Mouse (Mus musculus): ENCODE measurements around the gene Arl4a.

Arl4a gene

DNA sequence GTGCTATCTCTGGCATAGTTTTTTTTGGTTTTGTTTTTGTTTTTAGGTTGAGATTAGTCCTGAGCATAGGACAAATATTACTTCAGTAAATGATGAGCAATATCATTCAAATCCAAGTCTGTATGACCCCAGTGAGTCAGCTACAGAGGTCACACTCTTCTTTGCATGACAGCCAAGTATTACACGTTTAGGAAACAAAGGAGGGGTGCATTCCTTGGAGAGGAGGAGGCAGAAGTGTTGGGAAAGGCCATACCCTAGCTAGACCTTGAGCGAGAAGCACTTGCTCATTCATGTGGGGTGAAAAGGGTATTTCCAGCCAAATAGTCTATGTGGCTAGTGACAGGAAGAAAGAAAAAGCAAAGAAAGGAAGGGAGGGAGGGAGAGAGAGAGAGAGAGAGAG, 28.0 kb downstream of the Arl4a start:
- DNase-seq (ENCODE audit: low spot score in 2 of 2): no peak

DNA sequence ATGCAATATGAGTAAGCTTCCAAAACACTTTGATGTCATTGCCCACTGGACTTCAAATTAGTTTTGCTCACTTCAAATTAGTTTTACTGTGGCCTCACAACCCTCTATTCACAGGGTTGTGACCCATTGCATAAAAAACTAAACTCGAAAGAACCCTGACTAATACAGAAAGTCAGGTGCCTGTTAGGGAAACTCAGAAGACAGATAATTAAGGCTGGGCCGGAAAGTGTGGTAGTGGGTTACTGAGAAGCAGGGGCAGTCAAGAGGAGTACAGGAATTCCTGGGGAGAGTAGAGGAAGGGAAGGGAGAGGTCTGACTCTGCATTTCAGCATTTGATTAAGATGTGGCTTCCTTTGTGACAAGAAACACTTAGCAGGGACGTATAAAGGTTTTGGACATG, 29.4 kb downstream of the Arl4a start:
- DNase-seq (ENCODE audit: low spot score in 2 of 2): no peak

DNA sequence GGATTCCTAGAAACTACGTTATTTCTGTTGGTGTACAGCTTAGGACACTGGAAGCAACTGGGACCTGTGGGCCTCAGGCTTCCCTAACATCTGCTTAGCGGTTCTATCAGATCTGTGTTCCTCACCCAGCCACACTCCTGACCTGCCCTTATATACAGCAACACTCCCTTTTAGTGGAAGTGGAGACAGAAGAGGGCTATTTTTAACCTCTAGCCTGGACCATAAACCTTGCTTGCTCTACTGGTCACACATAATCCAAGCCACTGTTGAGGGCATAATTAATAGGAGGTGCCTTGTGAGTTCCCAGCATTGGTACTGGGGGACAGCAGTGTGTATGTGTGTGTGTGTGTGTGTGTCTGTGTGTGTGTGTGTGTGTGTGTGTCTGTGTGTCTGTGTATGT, 33.1 kb downstream of the Arl4a start:
- no peak for DNase-seq (ENCODE audit: low spot score in 2 of 2)

DNA sequence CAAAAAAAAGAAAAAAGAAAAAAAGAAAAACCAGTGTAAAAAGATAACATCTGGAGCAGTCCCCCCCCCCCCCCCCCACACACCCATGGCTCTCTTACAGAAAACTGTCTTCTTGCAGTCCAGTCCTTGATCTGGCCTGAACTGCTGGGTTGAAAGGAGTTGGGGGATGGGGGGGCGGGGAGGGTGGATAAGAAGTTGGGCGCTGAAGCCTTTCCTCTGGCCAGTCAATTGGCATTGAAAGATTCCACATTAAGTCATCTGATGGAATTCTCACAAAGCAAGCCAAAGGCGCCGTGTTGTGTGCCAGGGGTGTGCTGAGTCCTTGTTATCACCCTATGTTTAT, 39.0 kb downstream of the Arl4a start:
- no peak for DNase-seq (ENCODE audit: low spot score in 2 of 2)

DNA sequence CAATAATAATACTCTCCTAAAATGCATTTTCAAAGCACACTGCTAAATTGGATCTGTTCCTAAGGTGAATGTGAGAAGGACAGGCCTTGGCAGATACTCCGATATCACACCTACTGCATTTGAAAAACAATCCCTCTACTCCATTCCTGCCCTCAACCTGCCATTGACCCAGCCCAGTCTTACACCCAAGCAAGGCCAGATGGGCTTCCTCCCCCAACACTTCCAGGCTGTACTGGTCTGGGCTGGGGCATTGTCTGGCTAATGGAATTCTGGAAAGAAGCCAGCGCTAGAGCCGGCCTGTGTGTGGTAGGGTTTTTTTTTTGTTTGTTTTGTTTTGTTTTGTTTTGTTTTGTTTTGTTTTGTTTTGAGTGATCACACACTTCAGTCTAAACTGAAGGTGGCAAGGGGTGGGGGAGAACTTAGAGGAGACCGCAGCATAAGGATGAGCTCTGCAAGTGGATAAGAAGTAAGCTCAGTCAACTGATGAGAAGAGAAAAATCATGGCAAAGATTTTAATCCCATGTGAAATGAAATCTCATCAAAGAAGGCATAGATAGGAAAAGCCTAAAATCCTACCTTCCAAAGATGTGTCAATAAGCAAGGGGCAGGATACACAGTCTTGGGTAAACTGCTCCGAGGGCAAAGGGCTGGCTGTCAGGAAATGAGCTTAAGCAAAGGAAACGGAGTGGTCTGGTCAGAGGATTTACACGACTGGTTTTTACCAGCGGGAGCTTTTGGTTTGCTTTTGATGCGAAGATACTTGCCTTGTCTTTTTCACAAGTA, 39.6 kb downstream of the Arl4a start:
- no peak for DNase-seq (ENCODE audit: low spot score in 2 of 2)

DNA sequence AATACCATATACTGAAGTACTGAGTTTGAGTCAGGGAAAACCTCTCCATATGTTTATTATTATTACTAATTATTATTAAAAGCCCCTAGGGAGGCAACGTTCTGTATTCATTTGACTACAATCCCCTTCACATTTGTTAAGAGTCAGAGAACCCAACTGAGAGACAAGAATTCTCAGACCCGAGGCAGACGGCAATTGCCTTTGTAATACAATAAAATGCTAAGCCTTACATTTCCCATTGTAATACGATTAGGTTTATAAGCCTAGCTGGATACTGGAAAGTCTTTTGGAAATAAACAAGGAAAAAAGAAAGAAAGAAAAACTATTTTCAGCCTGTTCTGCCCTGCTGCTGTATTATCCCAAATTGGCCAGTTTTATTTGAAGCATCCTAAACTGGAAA, 40.2 kb downstream of the Arl4a start:
- no peak for DNase-seq (ENCODE audit: low spot score in 2 of 2)

DNA sequence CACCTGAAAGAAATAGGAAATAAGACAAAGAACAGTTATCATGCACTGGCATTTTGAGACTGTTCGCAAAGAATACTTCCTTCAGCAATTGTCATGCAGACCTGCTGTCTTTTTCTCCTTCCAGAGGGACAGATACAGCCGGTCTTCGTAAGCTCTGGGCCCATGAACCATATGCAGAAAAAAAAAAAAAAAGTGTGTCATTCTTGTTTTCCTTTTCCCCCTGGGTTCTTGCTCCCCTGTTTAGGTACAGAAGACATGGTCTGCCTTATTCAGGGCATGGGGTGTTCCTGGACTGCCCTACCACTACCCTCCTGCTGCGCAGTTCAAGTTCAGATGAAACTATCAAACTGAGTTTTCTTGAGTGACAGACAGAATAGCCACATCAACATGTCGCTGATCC, 41.8 kb downstream of the Arl4a start:
- DNase-seq (ENCODE audit: low spot score in 2 of 2): no peak

DNA sequence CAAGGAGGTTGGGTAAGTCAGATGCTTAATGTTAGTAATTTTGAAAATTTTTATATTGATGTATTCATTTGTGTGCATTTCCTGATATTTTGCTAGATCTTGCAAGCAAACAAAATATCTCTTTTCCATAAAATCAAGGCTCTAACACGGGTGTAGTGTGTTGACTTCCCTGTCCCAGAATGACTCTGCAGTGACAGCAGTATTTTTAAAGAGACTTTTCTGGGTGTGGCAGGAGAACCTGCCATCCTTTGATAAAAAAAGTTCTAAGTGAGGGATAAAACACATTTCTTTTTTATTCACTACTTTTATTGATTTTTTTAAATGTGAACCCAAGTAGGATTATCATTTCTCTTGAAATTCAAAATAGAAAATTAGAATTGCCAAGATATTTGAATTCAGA, 42.2 kb downstream of the Arl4a start:
- DNase-seq (ENCODE audit: low spot score in 2 of 2): no peak

DNA sequence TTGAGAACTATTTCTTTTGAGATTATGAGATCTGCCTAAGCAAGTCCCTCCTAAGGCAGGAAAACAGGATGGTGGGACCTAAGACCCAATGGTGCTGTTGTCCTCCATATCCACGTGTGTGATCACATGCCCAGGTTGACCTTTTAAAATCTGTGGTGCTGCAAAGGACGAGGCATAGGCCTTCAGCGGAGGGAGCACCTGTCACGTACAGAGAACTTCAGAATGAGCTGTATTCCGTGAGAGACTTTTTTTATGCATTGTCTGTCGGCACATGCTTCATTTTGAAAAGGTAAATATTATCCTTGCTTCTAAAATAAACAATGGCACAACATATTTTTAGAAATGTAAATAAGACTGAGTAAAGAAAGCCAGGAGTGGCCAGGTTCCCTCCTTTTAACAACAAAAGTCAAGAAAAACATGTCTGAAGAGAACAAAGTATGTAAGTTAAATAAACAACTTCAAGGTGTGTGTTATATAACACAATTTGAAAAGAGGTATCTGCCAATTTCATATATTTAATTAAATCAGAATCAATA, 45.0 kb downstream of the Arl4a start:
- no peak for DNase-seq (ENCODE audit: low spot score in 2 of 2)

DNA sequence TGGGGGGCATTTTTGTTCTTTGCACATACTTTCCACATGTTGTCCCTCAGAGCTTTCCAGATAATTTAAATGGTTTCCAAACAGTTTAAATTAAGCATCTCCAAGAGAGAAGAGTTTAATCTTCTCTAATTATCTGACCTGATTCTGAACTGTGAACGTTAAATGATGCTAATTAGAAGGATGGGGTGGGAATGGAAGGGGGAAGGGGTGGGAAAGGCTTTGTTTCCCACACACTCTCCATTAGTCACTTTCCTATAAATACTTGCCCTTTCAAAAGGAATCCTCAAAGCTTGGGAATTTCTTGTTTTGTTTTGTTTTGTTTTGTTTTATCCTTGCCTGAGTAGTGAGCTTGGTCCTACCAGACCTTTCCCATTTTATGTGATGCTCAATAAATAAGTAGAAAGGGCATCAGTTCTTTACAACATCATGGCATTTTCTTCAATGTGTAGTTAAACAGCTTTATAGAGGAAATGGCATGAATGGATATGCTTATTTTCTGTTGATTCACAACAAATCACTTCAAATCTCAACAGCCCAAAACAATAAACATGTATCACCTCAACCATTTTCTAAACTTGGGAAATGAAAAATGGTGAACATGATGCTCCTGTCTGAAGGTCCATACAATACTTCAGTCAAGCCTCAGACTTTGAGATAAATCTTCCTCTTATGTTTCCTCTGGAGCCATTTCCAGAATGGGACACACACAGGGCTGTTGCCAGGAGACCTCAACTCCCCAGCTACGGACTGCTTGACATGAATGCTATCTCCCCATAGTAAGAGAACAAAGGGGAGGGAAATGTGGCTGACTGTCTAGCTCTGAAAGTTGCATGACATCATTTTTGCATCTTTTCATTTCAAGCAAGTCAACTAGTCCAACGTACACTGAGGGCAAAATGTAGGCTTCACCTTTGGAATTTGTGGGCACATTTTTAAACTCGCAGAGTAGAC, 46.7 kb downstream of the Arl4a start:
- DNase-seq (ENCODE audit: low spot score in 2 of 2): no peak

DNA sequence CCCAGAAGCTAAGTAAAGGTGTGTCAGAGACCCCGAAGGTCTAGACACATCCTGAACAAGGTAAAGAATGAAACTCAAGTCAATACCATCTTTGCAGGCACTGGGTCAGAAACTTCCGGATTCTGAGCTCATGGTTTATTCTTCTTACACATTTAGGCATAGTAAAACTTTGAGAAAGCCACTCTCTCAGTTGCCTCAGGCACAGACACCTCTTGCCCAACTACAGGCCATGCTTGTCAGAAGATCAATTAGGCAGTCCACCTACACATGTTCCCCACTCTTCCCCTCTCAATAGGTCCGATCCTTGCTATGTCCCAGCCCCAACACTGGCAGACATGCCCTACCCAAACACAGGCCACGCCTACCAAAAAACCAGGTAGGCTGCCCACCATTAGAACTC, 48.7 kb downstream of the Arl4a start:
- no peak for DNase-seq (ENCODE audit: low spot score in 2 of 2)

DNA sequence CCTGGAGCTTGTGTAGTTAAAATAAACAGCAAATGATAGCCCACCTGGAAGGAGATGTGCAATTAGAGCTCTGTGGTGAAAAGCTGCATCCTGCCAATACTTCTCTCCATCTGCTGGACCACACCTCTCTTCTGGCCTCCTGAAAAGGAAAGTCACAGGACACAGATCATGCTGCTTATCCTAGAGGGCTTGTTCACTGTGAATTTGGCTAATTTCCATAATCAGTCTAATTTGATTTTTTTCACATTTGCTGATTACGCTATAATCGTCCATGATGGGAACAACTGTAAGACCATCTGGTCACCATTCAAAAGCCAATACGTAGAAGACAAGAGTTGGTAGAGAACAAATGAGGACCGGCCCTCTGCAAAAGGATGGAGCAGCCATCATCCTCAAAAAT, 50.6 kb downstream of the Arl4a start:
- no peak for DNase-seq (ENCODE audit: low spot score in 2 of 2)

DNA sequence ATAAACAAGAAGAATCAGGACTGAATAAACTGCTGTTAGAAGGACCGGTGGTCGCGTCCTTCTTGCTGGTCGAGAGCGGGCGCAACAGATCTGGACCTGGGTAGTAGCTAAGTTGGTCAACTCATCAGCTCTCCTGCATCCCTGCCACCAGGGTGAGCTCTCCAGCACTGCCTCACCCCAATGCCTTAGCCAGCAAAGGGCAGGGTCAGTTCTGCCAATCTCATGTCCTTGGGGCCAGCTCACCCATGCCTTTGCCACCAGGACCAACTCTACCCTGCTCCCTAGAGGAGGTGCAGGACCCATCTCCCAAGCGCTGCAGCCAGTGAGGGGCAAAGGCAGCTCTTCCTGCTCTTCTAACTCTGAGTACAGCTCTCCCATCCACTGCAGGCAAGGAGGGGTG, 52.2 kb downstream of the Arl4a start:
- DNase-seq (ENCODE audit: low spot score in 2 of 2): no peak

DNA sequence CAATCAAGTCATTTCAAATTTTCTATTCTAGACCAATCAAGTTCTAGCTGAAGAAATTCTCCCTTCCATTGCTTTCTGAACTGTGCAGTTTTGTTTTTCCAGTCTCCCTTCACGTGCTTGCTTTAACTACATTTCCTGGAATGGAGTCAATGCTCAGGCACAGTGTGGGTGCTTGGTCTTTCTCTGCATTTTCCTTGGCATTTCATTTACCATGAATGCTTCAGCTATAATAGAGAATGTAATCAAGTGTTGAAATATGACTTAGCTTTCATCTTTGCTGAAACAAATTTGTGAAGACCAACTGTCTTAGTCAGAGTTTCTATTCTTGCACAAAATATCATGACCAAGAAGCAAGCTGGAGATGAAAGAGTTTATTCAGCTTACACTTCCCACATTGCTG, 58.0 kb downstream of the Arl4a start:
- DNase-seq (ENCODE audit: low spot score in 2 of 2): no peak

DNA sequence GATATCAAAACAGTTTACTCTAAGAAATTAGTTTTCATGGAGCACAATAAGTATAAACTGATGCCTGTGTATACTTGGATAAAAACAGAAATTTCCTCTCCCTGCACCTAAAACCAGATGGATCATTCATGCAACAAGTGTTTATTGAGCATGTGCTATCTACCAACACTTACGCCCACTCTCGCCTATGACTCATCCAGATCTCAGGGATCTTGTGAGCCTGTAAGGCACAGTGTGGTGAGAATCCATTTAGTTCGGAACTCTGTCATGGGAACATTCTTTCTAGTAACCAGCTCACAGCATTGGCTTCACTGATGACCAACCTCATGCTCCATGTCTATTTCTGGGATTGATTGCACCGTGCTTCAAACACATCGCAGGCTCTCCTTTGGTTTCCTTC, 58.8 kb downstream of the Arl4a start:
- DNase-seq (ENCODE audit: low spot score in 2 of 2): peak in 1 of 2 experiments; percentile 21

DNA sequence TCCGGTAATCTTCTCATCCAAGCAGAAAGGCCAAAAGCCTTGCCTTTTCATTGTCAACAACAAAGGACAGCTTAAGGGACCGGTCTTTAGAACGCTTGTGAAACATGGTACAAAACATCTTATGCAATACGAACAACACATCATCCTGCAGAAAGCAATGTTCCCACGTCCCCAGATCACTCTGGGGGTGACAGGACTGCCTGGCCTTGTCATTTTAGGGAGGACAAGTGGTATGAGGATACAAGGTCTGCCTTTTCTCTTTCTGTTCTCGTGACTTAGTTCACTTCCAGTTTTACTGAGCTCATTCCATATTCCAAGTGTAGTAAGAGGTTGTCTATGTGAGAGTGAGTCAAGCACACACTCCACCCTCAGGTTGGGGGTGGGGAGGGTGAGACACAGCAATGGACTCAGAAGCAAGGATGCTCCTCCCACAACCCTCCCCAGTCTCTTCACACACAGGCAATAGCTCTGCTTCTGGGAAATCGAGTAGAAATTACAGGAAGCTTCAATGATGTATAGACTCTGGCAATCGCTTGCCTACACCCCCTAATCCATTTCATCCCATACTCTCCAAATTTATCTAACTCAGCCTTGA, 59.7 kb downstream of the Arl4a start:
- no peak for DNase-seq (ENCODE audit: low spot score in 2 of 2)

DNA sequence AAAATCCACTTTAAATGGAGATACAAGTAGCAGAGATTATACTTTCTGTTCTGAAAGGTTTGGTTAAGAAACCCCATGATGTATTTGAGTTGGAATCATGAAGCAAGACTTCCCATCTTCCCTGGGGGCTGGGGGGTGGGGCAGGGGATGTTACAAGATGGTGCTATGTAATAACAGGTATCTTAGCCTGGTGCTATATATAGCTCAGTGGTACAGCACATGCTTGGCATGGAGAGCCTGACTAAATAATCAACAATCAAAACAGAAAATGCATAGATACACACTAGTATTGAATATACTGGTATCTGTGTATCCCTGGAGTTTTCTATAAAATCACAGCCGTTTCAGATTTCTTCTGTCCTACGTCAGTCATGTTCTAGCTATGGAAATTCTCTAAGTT, 61.4 kb downstream of the Arl4a start:
- DNase-seq (ENCODE audit: low spot score in 2 of 2): no peak

DNA sequence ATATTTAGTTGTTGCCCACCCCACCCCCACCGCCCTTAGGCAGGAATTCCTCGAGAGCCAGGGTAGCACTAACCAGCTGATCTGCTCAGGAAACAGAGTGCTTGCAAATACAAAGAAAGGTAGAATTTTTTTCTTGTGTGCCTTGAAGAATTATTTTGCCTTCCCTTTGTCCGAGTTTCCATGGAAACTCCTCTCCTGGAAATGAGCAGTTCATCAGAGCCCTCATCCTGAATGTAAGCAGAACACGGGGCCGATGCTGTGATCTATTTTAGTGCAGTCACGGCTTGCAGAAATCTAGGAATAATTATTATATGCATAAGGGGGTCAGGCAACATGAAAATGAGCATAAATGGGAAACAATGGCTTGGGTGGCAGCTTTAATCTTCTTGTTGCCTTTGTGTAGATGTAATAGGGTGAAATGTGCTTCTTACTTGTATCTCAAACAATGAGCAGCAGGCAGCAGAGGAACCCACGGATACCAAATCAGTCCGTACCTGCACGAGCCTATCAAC, 61.9 kb downstream of the Arl4a start:
- no peak for DNase-seq (ENCODE audit: low spot score in 2 of 2)

DNA sequence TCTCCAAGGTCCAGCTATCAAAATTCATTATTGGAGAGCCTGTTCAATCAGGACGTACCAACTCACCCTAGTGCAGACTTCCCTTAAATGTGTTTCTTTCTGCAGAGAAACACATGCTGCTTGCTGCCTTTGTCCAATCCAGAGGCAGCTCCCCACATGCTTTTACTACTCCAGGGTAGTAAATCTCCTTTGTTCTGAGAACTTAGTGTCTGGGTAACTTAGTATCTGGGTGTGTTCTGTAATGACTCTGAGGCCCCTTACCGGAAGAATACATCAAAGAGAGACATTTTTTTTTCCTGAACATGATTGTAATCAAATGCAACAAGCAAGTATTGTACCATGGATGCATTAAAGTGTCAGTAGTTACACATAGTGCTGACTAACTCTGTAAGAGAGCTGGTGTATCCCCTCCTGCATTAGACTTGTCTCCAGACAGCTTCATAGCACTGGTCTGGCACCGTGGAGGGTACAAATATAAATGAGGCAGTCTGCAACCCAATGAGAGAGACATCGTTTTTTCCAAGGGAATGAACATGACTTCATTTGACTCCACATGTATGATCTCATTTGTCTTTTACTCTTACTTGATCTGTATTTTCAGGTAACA, 62.7 kb downstream of the Arl4a start:
- DNase-seq (ENCODE audit: low spot score in 2 of 2): no peak

DNA sequence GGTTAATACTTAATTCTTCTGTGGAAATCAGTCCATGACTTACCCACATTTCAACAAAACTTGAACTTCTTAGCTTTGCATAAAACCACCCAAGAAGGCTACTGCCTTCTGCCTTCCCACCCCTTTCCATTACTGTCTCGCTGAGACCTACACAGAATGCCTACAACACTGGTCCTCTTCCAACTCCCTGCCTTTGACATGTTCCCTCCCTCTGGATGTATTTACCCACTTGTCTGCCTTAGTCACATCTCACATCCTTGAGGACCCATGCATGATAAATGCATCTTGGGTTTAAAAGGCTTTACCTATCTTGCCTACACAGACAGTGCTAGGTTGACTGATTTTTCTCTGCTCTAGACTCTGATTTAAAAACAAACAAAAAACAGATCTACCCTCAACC, 63.6 kb downstream of the Arl4a start:
- DNase-seq (ENCODE audit: low spot score in 2 of 2): no peak

DNA sequence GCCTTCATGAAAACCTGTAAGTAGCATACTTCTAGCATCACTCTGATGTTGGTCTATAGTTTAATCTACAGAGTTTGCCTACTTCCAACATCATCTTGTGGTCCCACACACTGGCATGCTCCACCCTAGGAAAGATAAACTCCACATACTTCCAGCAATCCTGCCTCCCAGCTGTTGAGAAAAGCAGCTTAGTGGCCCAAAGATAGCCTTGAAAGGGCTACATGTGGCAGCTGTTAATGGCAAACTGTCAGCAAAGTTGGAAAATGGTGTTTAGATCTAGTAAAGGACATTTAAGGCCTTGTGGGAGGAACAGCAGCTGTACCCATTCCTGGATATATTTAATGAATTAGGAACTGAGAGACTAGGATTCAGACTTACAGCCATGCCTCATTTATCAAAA, 68.3 kb downstream of the Arl4a start:
- no peak for DNase-seq (ENCODE audit: low spot score in 2 of 2)

DNA sequence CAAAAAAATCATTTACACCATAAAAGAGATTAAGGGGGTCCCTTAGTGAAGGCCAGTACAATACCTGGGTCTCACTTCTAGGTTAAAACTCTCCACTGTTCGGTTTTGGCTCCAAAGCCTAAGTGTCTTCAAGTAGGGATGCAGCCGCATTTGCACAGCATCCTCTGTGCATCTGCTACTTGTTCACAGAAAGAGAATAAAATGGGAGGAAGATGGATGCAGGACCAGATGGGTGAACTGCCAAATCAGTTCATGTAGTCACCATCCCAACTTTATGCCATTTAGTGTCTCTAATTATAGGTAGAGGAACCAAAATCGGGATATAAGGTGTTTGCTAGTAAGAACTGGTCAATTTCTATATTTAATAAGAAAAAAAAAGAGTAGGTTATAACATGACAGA, 69.7 kb downstream of the Arl4a start:
- DNase-seq (ENCODE audit: low spot score in 2 of 2): no peak

Measured in frontal cortex, postnatal 25 days (tissue).